Mouse (Mus musculus) bone marrow macrophage, adult 2 months (primary cell): ENCODE data around the gene Ell.

ENCODE experiments used
- CTCF ChIP-seq: IDR thresholded peaks from 2 replicates; pipeline ENCODE4 v1.5.1; 2012; ENCODE audit warnings: low read depth, mild to moderate bottlenecking, low read length, moderate library complexity
- POLR2A ChIP-seq: IDR thresholded peaks from 2 replicates; pipeline ENCODE4 v1.6.1; 2012; ENCODE audit warnings: mild to moderate bottlenecking, low read depth, low read length, borderline replicate concordance

DNA sequence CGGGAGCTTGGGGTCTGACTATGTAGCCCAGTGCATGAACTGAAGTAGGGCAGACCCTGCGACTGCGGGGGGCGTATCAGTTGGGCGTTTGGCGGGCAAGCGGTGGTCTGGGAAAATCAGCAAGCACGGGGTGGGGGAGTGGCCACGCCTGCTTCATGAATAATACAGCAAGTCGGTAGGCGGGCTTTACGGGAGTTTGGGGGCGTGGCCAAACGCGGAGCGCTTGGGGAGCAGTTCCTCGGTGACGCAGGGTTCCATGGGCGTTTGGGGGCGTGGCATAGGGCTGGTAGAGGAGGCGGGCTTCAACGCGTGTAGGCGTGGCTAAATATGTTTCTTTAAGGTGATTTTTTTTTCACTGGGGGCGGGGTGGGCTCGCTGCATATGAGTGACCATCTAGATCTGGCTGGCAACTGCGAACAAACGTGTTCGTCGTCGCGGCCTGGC is 602 bp upstream of the Ell start:
- TF ChIP-seq CTCF (no peak), POLR2A (no peak)
